17 mouse cellular contexts compared by ENCODE assay signal in genomic region chr19:23699131-23699530, GRCm38 (mm10). TPM values are rescaled to one million over a fixed set of nuclear protein-coding genes. Genes with fewer than 3 reads are reported as not detected.
"Had no signal": no experiment of that assay in that cellular context is flagged by ENCODE, and none has a peak within 500 bp of the region (broad histone marks: within the 10 kb centered on the region; RNA-seq: fewer than 3 reads in every experiment).

No protein-coding gene starts in this region.

- H3K4me3 ChIP-seq: kidney, embryonic 15.5 days; limb, embryonic 12.5 days; liver, embryonic 13.5 days; lung, embryonic 15.5 days; neural tube, embryonic 12.5 days had no signal

- DNase-seq: liver; liver, embryonic 13.5 days; liver, postnatal 0 days; midbrain, embryonic 14.5 days; thymus, postnatal 14 days had no signal

- H3K27me3 ChIP-seq: kidney, embryonic 15.5 days; limb, embryonic 12.5 days; liver, embryonic 13.5 days; lung, embryonic 15.5 days; neural tube, embryonic 12.5 days had no signal

- H3K27ac ChIP-seq: kidney, embryonic 15.5 days; limb, embryonic 12.5 days; liver, embryonic 13.5 days; lung, embryonic 15.5 days; macrophage; neural tube, embryonic 12.5 days; stomach, postnatal 0 days had no signal

- ATAC-seq: intestine, embryonic 16.5 days; liver, postnatal 0 days had no signal

RNA-seq across cellular contexts. Expression of gene 1700028P14Rik, which starts 46.5 kb away (rescaled TPM):
- total RNA-seq: monocyte, adult 5-6 weeks; neutrophil, adult 5-6 weeks had no signal
- polyA plus RNA-seq: intestine, embryonic 16.5 days; kidney, adult 2 months; large intestine, adult 2 months; limb, embryonic 12.5 days; liver, embryonic 13.5 days; liver, postnatal 0 days; macrophage; neural tube, embryonic 12.5 days; spleen, adult 2 months; stomach, postnatal 0 days had no signal
